Mouse (Mus musculus): ENCODE results near the gene Ppm1l. TPM values are rescaled to one million over a fixed set of nuclear protein-coding genes. Genes with fewer than 3 reads are reported as not detected.

The Ppm1l gene
- polyA plus RNA-seq, 2 experiments, result 7.1 to 12.2 TPM

GRCm38 (mm10) chr3:69502527-69502926 lies 185.9 kb downstream of the Ppm1l start:
- no peak for TF ChIP-seq POLR2A (IDR thresholded peaks at IDR 0.05; ENCODE audit: borderline replicate concordance, extremely low read depth, insufficient read depth, insufficient read length)
- no peak overlapping the region for H3K4me3 ChIP-seq (replicated peaks; ENCODE audit: low read length)
- no peak for DNase-seq (ENCODE audit: low spot score)
- no peaks in the 10 kb centered on the region for H3K9me3 ChIP-seq (ENCODE audit: control insufficient read depth, low read length)
- no peak overlapping the region for H3K9ac ChIP-seq (ENCODE audit: low read depth, low read length, severe bottlenecking)
- ATAC-seq (ENCODE audit: low FRiP score, low read depth), result peak; percentile 19; the same call in 1 of the 2 replicates
- no peak overlapping the region for H3K4me2 ChIP-seq (replicated peaks; ENCODE audit: low read depth, low read length, severe bottlenecking)
- peaks cover 11% of the 10 kb centered on the region; the same call in 1 of the 2 replicates for H3K4me1 ChIP-seq (ENCODE audit: control insufficient read depth, insufficient read depth, low read length)
- H3K27me3 ChIP-seq (ENCODE audit: control insufficient read depth, insufficient read depth, low read length), result no peaks in the 10 kb centered on the region
- H3K27ac ChIP-seq (replicated peaks; ENCODE audit: low read depth, low read length), result no peak overlapping the region
- WGBS, result 16% methylated on average over 4 of the region's 4 CpGs
- no peaks in the 10 kb centered on the region for H3K36me3 ChIP-seq (ENCODE audit: control insufficient read depth, insufficient read depth, low read length)

GRCm38 (mm10) chr3:69505090-69505489 lies 188.4 kb downstream of the Ppm1l start:
- Histone ChIP-seq H3K36me3 (ENCODE audit: control insufficient read depth, insufficient read depth, low read length) (no peaks in the 10 kb centered on the region), H3K9ac (ENCODE audit: low read depth, low read length, severe bottlenecking) (no peak overlapping the region), H3K9me3 (ENCODE audit: control insufficient read depth, low read length) (no peaks in the 10 kb centered on the region), H3K27me3 (ENCODE audit: control insufficient read depth, insufficient read depth, low read length) (no peaks in the 10 kb centered on the region), H3K4me2 (replicated peaks; ENCODE audit: low read depth, low read length, severe bottlenecking) (no peak overlapping the region), H3K4me3 (replicated peaks; ENCODE audit: low read length) (no peak overlapping the region), H3K27ac (replicated peaks; ENCODE audit: low read depth, low read length) (no peak overlapping the region), H3K4me1 (ENCODE audit: control insufficient read depth, insufficient read depth, low read length) (peaks cover 11% of the 10 kb centered on the region; the same call in 1 of the 2 replicates)
- ATAC-seq (ENCODE audit: low FRiP score, low read depth) (no peak), DNase-seq (ENCODE audit: low spot score) (no peak)
- TF ChIP-seq POLR2A (IDR thresholded peaks at IDR 0.05; ENCODE audit: borderline replicate concordance, extremely low read depth, insufficient read depth, insufficient read length), result no peak
- WGBS, result 68% methylated on average over 7 of the region's 7 CpGs

- no peaks in the 10 kb centered on the region for H3K27me3 ChIP-seq (ENCODE audit: control insufficient read depth, insufficient read depth, low read length)
- WGBS, result 87% methylated on average over 4 of the region's 4 CpGs
- no peak for DNase-seq (ENCODE audit: low spot score)
- ATAC-seq (ENCODE audit: low FRiP score, low read depth), result no peak
- no peak overlapping the region for H3K9ac ChIP-seq (ENCODE audit: low read depth, low read length, severe bottlenecking)
- no peak overlapping the region for H3K4me2 ChIP-seq (replicated peaks; ENCODE audit: low read depth, low read length, severe bottlenecking)
- no peak overlapping the region for H3K27ac ChIP-seq (replicated peaks; ENCODE audit: low read depth, low read length)
- H3K9me3 ChIP-seq (ENCODE audit: control insufficient read depth, low read length), result no peaks in the 10 kb centered on the region
- TF ChIP-seq POLR2A (IDR thresholded peaks at IDR 0.05; ENCODE audit: borderline replicate concordance, extremely low read depth, insufficient read depth, insufficient read length), result no peak
- H3K4me1 ChIP-seq (ENCODE audit: control insufficient read depth, insufficient read depth, low read length), result peaks cover 11% of the 10 kb centered on the region; the same call in 1 of the 2 replicates
- H3K36me3 ChIP-seq (ENCODE audit: control insufficient read depth, insufficient read depth, low read length), result no peaks in the 10 kb centered on the region
- H3K4me3 ChIP-seq (replicated peaks; ENCODE audit: low read length), result no peak overlapping the region
Observed at GRCm38 (mm10) chr3:69506352-69506751, 189.7 kb downstream of the Ppm1l start.

GRCm38 (mm10) chr3:69509411-69509952 lies 192.8 kb downstream of the Ppm1l start:
- DNase-seq (ENCODE audit: low spot score) (no peak), ATAC-seq (ENCODE audit: low FRiP score, low read depth) (no peak)
- 86% methylated on average over 3 of the region's 3 CpGs for WGBS
- no peak for TF ChIP-seq POLR2A (IDR thresholded peaks at IDR 0.05; ENCODE audit: borderline replicate concordance, extremely low read depth, insufficient read depth, insufficient read length)
- H3K9me3 ChIP-seq (ENCODE audit: control insufficient read depth, low read length), result no peaks in the 10 kb centered on the region
- no peak overlapping the region for H3K27ac ChIP-seq (replicated peaks; ENCODE audit: low read depth, low read length)
- no peak overlapping the region for H3K9ac ChIP-seq (ENCODE audit: low read depth, low read length, severe bottlenecking)
- no peaks in the 10 kb centered on the region for H3K27me3 ChIP-seq (ENCODE audit: control insufficient read depth, insufficient read depth, low read length)
- H3K4me3 ChIP-seq (replicated peaks; ENCODE audit: low read length), result no peak overlapping the region
- H3K36me3 ChIP-seq (ENCODE audit: control insufficient read depth, insufficient read depth, low read length), result no peaks in the 10 kb centered on the region
- H3K4me1 ChIP-seq (ENCODE audit: control insufficient read depth, insufficient read depth, low read length), result 0 out of 2 replicates have a peak, but pooled peaks cover 9% of the 10 kb centered on the region
- H3K4me2 ChIP-seq (replicated peaks; ENCODE audit: low read depth, low read length, severe bottlenecking), result no peak overlapping the region

GRCm38 (mm10) chr3:69511881-69512280 lies 195.2 kb downstream of the Ppm1l start:
- TF ChIP-seq POLR2A (IDR thresholded peaks at IDR 0.05; ENCODE audit: borderline replicate concordance, extremely low read depth, insufficient read depth, insufficient read length), result no peak
- ATAC-seq (ENCODE audit: low FRiP score, low read depth), result no peak
- Histone ChIP-seq H3K27ac (replicated peaks; ENCODE audit: low read depth, low read length) (no peak overlapping the region), H3K9me3 (ENCODE audit: control insufficient read depth, low read length) (no peaks in the 10 kb centered on the region), H3K4me1 (ENCODE audit: control insufficient read depth, insufficient read depth, low read length) (peaks cover 14% of the 10 kb centered on the region), H3K27me3 (ENCODE audit: control insufficient read depth, insufficient read depth, low read length) (no peaks in the 10 kb centered on the region), H3K9ac (ENCODE audit: low read depth, low read length, severe bottlenecking) (no peak overlapping the region), H3K36me3 (ENCODE audit: control insufficient read depth, insufficient read depth, low read length) (no peaks in the 10 kb centered on the region), H3K4me3 (replicated peaks; ENCODE audit: low read length) (no peak overlapping the region), H3K4me2 (replicated peaks; ENCODE audit: low read depth, low read length, severe bottlenecking) (no peak overlapping the region)
- WGBS, result 32% methylated on average over 7 of the region's 7 CpGs
- no peak for DNase-seq (ENCODE audit: low spot score)

All from limb, embryonic 14.5 days (tissue).